Mouse (Mus musculus): Measurements from ENCODE around the gene Mbnl1. TPM values are rescaled to one million over a fixed set of nuclear protein-coding genes. Genes with fewer than 3 reads are reported as not detected.

The Mbnl1 gene
- polyA plus RNA-seq, 1 experiment from 2014 or later, result 38.8 TPM

DNA sequence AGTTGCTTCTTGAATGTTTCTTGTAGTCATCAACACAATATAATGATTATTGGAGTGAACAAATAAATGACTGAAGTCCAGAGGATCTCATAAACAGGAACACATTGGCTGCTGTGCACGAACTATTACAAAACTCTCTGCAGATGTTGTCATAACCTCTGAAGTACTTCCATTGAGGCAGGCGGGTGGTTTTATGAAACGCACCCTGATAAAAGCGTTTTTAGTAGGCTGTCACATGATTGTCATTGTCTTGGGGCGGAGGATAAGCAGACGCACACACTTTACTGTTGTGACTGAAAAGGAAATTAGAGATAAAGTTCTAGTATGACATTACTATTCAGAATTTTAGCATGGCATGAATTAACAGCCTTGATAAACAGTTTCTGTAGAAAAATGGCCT is 131.6 kb downstream of the Mbnl1 start:
- no peak for ATAC-seq
- H3K4me3 ChIP-seq, result no peak overlapping the region
- H3K9me3 ChIP-seq (replicated peaks), result no peaks in the 10 kb centered on the region
- H3K27ac ChIP-seq, result no peak overlapping the region
- H3K4me1 ChIP-seq, result no peaks in the 10 kb centered on the region
- no peak overlapping the region for H3K4me2 ChIP-seq
- no peaks in the 10 kb centered on the region for H3K36me3 ChIP-seq (ENCODE audit: poor library complexity, severe bottlenecking)
- WGBS, result 93% methylated on average over 6 of the region's 6 CpGs
- no peaks in the 10 kb centered on the region for H3K27me3 ChIP-seq
- no peak overlapping the region for H3K9ac ChIP-seq

- H3K4me3 ChIP-seq, result no peak overlapping the region
- no peak overlapping the region for H3K9ac ChIP-seq
- no peaks in the 10 kb centered on the region for H3K9me3 ChIP-seq (replicated peaks)
- H3K4me2 ChIP-seq, result no peak overlapping the region
- peak; percentile 54 for ATAC-seq
- no peaks in the 10 kb centered on the region for H3K36me3 ChIP-seq (ENCODE audit: poor library complexity, severe bottlenecking)
- H3K4me1 ChIP-seq, result no peaks in the 10 kb centered on the region
- H3K27me3 ChIP-seq, result no peaks in the 10 kb centered on the region
- no peak overlapping the region for H3K27ac ChIP-seq
- WGBS, result 12% methylated on average over 2 of the region's 2 CpGs
Observed at GRCm38 (mm10) chr3:60608952-60609403, 136.3 kb downstream of the Mbnl1 start.

DNA sequence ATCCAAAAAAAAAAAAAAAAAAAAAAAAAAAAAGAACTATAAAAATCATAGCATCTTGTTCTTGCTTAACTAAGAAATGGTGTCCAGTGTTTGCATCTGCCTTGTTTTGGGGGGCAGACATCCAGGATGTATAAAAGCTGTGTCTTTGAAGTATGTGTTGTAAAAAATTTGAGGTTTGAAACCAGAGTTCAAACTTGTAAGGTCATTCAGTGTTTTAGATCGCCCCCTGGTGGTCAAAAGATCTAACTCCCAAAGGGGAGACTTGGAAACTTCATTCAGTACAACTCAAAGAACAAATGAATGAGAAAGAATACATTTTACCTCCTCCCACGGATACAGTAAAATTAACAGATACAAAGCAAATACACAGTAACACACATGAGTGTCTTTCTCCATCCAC is 139.2 kb downstream of the Mbnl1 start:
- Histone ChIP-seq H3K4me2 (no peak overlapping the region), H3K27me3 (no peaks in the 10 kb centered on the region), H3K36me3 (ENCODE audit: poor library complexity, severe bottlenecking) (no peaks in the 10 kb centered on the region), H3K4me1 (no peaks in the 10 kb centered on the region), H3K9me3 (replicated peaks) (no peaks in the 10 kb centered on the region), H3K4me3 (no peak overlapping the region), H3K9ac (no peak overlapping the region), H3K27ac (no peak overlapping the region)
- ATAC-seq, result 0 out of 2 replicates have a peak, but pooled peaks have one; percentile 16
- 14% methylated on average over 2 of the region's 2 CpGs for WGBS

- Histone ChIP-seq H3K4me2 (no peak overlapping the region), H3K27me3 (no peaks in the 10 kb centered on the region), H3K4me1 (no peaks in the 10 kb centered on the region), H3K9me3 (replicated peaks) (no peaks in the 10 kb centered on the region), H3K27ac (no peak overlapping the region), H3K36me3 (ENCODE audit: poor library complexity, severe bottlenecking) (no peaks in the 10 kb centered on the region), H3K4me3 (no peak overlapping the region), H3K9ac (no peak overlapping the region)
- 90% methylated on average over 7 of the region's 7 CpGs for WGBS
- no peak for ATAC-seq
Observed at GRCm38 (mm10) chr3:60613121-60613520, 140.5 kb downstream of the Mbnl1 start.

DNA sequence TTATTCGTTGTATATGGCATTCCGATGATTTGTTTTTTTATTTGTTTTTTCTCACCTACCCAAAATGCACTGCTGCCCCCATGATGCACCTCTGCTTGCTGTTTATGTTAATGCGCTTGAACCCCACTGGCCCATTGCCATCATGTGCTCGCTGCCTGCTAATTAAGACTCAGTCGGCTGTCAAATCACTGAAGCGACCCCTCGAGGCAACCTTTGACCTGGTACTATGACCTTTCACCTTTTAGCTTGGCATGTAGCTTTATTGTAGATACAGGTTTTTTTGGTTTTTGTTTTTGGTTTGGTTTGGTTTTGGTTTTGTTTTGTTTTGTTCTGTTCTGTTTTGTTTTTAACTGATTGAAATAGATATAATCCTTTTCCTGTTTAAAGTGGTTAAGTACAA is 141.9 kb downstream of the Mbnl1 start:
- 84% methylated on average over 7 of the region's 7 CpGs for WGBS
- Histone ChIP-seq H3K4me3 (no peak overlapping the region), H3K27ac (no peak overlapping the region), H3K36me3 (ENCODE audit: poor library complexity, severe bottlenecking) (no peaks in the 10 kb centered on the region), H3K4me2 (no peak overlapping the region), H3K9ac (no peak overlapping the region), H3K9me3 (replicated peaks) (no peaks in the 10 kb centered on the region), H3K4me1 (peaks cover under 1% of the 10 kb centered on the region; the same call in 1 of the 2 replicates), H3K27me3 (no peaks in the 10 kb centered on the region)
- no peak for ATAC-seq

DNA sequence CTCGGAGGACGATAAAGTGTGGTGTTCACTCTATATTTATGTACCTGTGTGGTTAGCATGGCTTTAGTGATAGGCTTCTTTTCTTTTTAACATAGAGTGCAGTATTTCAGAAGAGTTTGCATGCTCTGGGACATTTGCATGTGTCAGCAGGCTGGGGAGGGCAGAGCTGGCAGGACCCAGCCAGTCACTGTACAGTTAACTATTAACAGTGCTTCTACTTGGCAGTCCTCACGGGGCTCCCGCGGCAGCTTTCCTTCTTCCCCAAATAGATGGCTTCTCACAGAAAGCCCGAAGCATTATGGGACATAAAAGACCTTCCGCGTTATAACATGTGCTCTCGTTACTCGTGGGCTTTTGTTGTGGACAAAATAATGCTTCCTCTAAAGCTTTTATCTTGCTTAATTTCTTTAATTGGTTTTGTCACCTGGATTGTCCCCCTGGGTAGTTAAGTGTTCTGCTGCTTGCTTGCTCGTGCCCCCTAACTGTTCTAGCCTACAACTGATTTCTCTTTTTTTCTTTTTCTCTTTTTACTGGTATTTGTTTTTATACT is 142.5 kb downstream of the Mbnl1 start:
- Histone ChIP-seq H3K27ac (no peak overlapping the region; the same call in 1 of the 2 replicates), H3K27me3 (no peaks in the 10 kb centered on the region), H3K9ac (no peak overlapping the region), H3K4me3 (no peak overlapping the region), H3K36me3 (ENCODE audit: poor library complexity, severe bottlenecking) (no peaks in the 10 kb centered on the region), H3K4me2 (no peak overlapping the region; the same call in 1 of the 2 replicates), H3K4me1 (peaks cover 6% of the 10 kb centered on the region; the same call in 1 of the 2 replicates), H3K9me3 (replicated peaks) (no peaks in the 10 kb centered on the region)
- WGBS, result 43% methylated on average over 11 of the region's 11 CpGs
- peak; percentile 47; the same call in 1 of the 2 replicates for ATAC-seq

- Histone ChIP-seq H3K9ac (no peak overlapping the region), H3K9me3 (replicated peaks) (no peaks in the 10 kb centered on the region), H3K36me3 (ENCODE audit: poor library complexity, severe bottlenecking) (no peaks in the 10 kb centered on the region), H3K4me2 (no peak overlapping the region), H3K27ac (no peak overlapping the region), H3K4me1 (peaks cover 7% of the 10 kb centered on the region), H3K27me3 (no peaks in the 10 kb centered on the region), H3K4me3 (no peak overlapping the region)
- no peak for ATAC-seq
- WGBS, result 72% methylated on average over 7 of the region's 7 CpGs
Observed at GRCm38 (mm10) chr3:60615615-60616014, 143.0 kb downstream of the Mbnl1 start.

- Histone ChIP-seq H3K9ac (no peak overlapping the region), H3K4me1 (peaks cover 12% of the 10 kb centered on the region), H3K27me3 (no peaks in the 10 kb centered on the region), H3K4me3 (no peak overlapping the region), H3K27ac (no peak overlapping the region), H3K36me3 (ENCODE audit: poor library complexity, severe bottlenecking) (no peaks in the 10 kb centered on the region), H3K9me3 (replicated peaks) (no peaks in the 10 kb centered on the region), H3K4me2 (no peak overlapping the region)
- 87% methylated on average over 2 of the region's 2 CpGs for WGBS
- no peak for ATAC-seq
Observed at GRCm38 (mm10) chr3:60616147-60616546, 143.5 kb downstream of the Mbnl1 start.

DNA sequence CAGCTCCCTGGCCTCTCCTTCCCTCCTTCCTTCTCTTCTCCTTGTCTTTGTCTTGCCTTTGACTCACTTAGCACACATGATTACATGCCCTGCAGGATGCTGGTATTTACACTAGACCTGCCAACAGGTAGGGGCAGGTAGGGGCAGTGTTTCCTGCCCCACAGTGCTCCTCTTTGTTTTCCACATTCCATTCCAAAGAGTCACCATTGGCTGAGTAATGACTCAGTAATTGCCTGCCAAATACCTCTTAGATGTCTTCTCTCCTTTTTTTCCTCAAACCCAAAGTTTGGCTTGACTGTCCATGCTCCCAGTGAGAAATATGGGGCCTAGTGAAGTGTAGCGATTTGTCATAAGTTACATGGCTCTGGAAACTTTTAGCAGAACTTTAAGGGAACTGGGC is 145.0 kb downstream of the Mbnl1 start:
- H3K36me3 ChIP-seq (ENCODE audit: poor library complexity, severe bottlenecking), result no peaks in the 10 kb centered on the region

GRCm38 (mm10) chr3:60620236-60620635 is 147.6 kb downstream of the Mbnl1 start:
- H3K9ac ChIP-seq, result no peak overlapping the region
- H3K27me3 ChIP-seq, result no peaks in the 10 kb centered on the region
- peak; percentile 63; the same call in 1 of the 2 replicates for ATAC-seq
- no peak overlapping the region for H3K4me3 ChIP-seq
- H3K4me1 ChIP-seq, result peaks cover 14% of the 10 kb centered on the region
- H3K4me2 ChIP-seq, result no peak overlapping the region
- WGBS, result 50% methylated on average over 2 of the region's 2 CpGs
- H3K36me3 ChIP-seq (ENCODE audit: poor library complexity, severe bottlenecking), result no peaks in the 10 kb centered on the region
- no peak overlapping the region for H3K27ac ChIP-seq
- no peaks in the 10 kb centered on the region for H3K9me3 ChIP-seq (replicated peaks)

More for the DNA sequence above, 145.0 kb downstream of the Mbnl1 start:
- Histone ChIP-seq H3K9ac (no peak overlapping the region), H3K4me3 (no peak overlapping the region), H3K9me3 (replicated peaks) (no peaks in the 10 kb centered on the region), H3K4me2 (no peak overlapping the region), H3K27me3 (no peaks in the 10 kb centered on the region), H3K27ac (no peak overlapping the region), H3K4me1 (peaks cover 14% of the 10 kb centered on the region)
- 96% methylated on average over 1 of the region's 1 CpGs for WGBS
- ATAC-seq, result no peak

DNA sequence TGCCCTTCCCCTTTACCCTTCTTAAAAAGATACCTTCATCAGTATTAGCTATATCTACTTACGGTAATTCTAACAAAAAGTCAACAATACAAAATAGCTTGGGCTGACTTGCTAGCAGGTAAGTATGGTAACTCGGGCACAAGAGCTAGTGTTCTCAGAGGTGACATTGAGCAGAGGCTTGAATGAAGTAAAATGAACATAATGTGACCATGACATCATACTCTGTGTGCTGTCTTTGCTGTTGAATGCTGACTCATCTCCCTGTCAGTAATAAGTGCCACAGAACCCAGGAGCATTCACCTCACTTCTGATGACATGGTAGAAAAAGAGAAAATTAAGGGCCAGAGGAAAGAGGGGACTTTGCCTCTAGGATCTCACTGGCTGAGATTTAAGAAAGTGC is 158.6 kb downstream of the Mbnl1 start:
- 88% methylated on average over 2 of the region's 2 CpGs for WGBS
- ATAC-seq, result no peak
- H3K4me1 ChIP-seq, result no peaks in the 10 kb centered on the region
- H3K27me3 ChIP-seq, result no peaks in the 10 kb centered on the region
- H3K9me3 ChIP-seq (replicated peaks), result no peaks in the 10 kb centered on the region
- H3K36me3 ChIP-seq (ENCODE audit: poor library complexity, severe bottlenecking), result no peaks in the 10 kb centered on the region
- no peak overlapping the region for H3K27ac ChIP-seq
- no peak overlapping the region for H3K4me3 ChIP-seq
- no peak overlapping the region for H3K9ac ChIP-seq
- H3K4me2 ChIP-seq, result no peak overlapping the region

- H3K9ac ChIP-seq, result no peak overlapping the region
- H3K27ac ChIP-seq, result no peak overlapping the region
- no peak overlapping the region for H3K4me3 ChIP-seq
- H3K9me3 ChIP-seq (replicated peaks), result no peaks in the 10 kb centered on the region
- 94% methylated on average over 5 of the region's 5 CpGs for WGBS
- no peaks in the 10 kb centered on the region for H3K36me3 ChIP-seq (ENCODE audit: poor library complexity, severe bottlenecking)
- ATAC-seq, result no peak
- H3K4me2 ChIP-seq, result no peak overlapping the region
- no peaks in the 10 kb centered on the region for H3K27me3 ChIP-seq
- no peaks in the 10 kb centered on the region for H3K4me1 ChIP-seq
Observed at GRCm38 (mm10) chr3:60631754-60632153, 159.1 kb downstream of the Mbnl1 start.
